Mouse (Mus musculus) bone marrow macrophage, adult 2 months (primary cell): Measurements from ENCODE around the gene Gpr171. TPM values are rescaled to one million over a fixed set of nuclear protein-coding genes. Genes with fewer than 3 reads are reported as not detected.

Source experiments
- H3K27ac ChIP-seq: 2 replicates; pipeline ENCODE4 v1.5.1; 2012; ENCODE audit warnings: low read depth, low read length; ENCODE audit not compliant: insufficient read depth
- H3K4me1 ChIP-seq: 2 replicates; pipeline ENCODE4 v1.6.1; 2012; ENCODE audit warnings: low read length; ENCODE audit not compliant: control insufficient read depth, insufficient read depth
- H3K4me3 ChIP-seq: 2 replicates; pipeline ENCODE4 v1.5.1; 2012; ENCODE audit warnings: mild to moderate bottlenecking, low read length, moderate library complexity; ENCODE audit not compliant: insufficient read depth
- CTCF ChIP-seq: IDR thresholded peaks from 2 replicates; pipeline ENCODE4 v1.5.1; 2012; ENCODE audit warnings: low read depth, mild to moderate bottlenecking, low read length, moderate library complexity
- POLR2A ChIP-seq: IDR thresholded peaks from 2 replicates; pipeline ENCODE4 v1.6.1; 2012; ENCODE audit warnings: mild to moderate bottlenecking, low read depth, low read length, borderline replicate concordance
- polyA plus RNA-seq: library from polyadenylated mRNA; stranded (reverse); fragments of >200 nt; gene quantifications from 2 replicates; pipeline ENCODE4 v1.2.4, GENCODE M21; 2012; ENCODE audit not compliant: missing spikeins, insufficient read depth, insufficient read length

Gene Gpr171
- polyA plus RNA-seq, 1 experiment: 0.98 TPM

DNA sequence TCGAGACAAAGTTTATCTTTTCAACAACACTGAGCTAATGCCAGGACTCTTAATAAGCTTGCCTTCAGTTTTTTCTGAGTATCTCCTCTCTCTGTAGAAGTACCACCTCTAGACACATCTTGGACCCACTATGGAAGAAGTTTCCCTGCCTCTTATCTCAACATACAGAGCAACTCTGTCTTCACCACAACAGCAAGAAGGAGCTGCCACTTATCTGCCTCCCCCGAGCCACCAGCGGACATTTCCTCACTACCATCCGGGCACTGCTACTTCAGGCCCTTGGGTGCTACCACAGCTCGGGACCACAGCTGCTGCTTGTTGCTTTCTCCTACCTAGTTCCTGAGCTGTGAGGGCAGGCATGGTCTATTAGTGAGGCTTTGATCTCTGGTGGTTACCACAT, 31.6 kb upstream of the Gpr171 start:
- Histone ChIP-seq H3K27ac (no peak overlapping the region), H3K4me3 (no peak overlapping the region), H3K4me1 (peaks cover 18% of the 10 kb centered on the region)
- TF ChIP-seq CTCF (no peak), POLR2A (no peak)

DNA sequence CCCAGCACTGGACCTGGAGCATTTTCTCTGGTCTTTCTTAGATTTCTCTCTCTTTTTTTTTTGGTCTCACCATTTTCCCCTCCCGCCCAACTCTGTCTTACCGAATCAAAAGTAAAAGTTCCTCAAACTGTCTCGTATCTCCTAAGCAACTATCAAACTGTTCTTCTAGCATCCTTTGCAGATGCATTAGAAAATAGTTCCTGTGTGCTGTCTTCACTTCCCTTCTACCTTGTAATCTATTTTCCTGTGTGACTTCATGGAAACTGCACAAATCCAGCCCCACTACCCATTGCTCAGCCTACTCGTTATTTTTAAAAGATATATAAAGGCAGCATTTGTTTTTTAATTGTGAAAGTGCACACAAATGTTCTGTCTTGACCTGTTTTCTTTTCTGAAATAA, 30.3 kb upstream of the Gpr171 start:
- peaks cover 23% of the 10 kb centered on the region for H3K4me1 ChIP-seq
- H3K4me3 ChIP-seq: no peak overlapping the region
- H3K27ac ChIP-seq: no peak overlapping the region
- TF ChIP-seq CTCF (no peak), POLR2A (no peak)

DNA sequence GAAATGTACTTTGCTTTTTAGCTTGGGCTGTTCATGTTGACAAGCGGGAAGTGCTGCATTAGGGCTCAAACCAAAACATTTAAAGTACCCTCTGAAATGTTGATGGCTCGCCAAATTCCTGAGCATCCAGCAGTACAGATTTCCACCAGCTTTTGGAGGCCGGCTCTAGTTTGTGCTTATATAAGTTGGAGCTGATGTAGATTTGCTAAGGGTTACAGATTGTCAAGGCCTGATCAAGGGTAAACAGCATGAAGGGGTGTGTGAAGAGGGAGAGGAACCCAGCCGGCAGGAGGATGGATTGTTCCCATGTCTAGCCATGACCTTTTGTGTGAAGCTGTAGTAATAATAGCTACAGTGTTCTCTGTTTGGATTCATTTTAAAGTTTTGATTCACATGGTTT, 29.5 kb upstream of the Gpr171 start:
- Histone ChIP-seq H3K4me3 (no peak overlapping the region), H3K27ac (peak overlapping the region; percentile 67; the same call in 1 of the 2 replicates), H3K4me1 (peaks cover 25% of the 10 kb centered on the region)
- TF ChIP-seq CTCF: no peak
- TF ChIP-seq POLR2A: no peak

DNA sequence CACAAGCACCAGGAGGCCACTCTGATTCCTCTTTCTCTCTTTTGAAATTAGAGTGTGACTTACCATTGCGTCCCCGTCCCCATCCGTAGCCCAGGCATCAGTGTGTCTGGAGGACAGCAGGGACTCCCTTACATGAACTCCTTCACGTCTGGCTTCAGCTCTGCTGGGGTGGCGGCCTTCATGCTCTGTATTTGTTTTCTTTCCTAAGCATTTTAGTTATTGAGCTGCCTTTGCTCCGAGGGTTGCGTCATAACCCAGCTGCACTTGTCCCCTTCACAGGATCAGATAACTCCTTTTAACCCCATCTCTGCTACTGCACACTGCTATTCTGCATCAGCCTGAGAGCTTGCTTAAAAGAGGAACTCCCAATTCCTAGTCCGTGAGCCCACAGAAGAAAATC, 28.8 kb upstream of the Gpr171 start:
- H3K4me1 ChIP-seq: peaks cover 29% of the 10 kb centered on the region
- peak overlapping the region; percentile 56 for H3K4me3 ChIP-seq
- TF ChIP-seq POLR2A: no peak
- TF ChIP-seq CTCF: no peak
- peak overlapping the region; percentile 67 for H3K27ac ChIP-seq

DNA sequence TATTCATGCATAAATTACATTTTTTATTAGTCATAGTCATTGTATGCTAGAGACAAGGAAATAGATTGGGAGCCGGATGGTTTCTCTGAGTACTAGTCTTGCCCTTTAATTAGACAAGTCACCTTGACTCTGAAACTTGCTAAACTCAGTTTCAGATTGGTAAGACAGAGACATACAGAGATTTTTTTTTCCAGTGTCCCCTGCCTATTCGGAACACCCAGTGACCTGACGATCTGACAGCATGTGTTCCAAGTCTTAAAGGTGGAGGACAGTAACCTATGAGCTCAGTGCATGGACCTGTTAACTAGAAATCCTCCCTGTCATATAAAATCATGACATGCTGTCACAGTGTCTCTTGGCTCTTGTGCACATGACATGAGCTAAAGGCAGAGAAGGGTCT, 27.9 kb upstream of the Gpr171 start:
- no peak overlapping the region for H3K4me3 ChIP-seq
- TF ChIP-seq POLR2A (no peak), CTCF (no peak)
- peaks cover 31% of the 10 kb centered on the region for H3K4me1 ChIP-seq
- H3K27ac ChIP-seq: no peak overlapping the region

DNA sequence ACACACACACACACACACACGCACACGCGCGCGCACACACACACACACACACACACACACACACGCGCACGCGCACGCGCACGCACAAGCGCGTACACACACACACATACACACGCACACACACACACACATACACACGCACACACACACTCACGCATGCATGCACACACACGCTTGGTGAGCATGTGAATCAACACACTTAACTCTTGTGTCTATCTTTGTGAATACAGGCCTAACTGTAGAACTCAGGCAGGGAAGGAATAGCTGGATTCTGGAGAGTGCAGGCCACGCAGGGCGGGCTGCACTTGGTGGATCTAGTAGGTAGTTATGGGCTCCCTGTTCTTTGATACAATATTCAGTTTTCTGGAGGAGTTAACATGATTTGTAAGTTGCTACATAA, 27.1 kb upstream of the Gpr171 start:
- Histone ChIP-seq H3K4me1 (peaks cover 31% of the 10 kb centered on the region), H3K4me3 (no peak overlapping the region), H3K27ac (no peak overlapping the region)
- TF ChIP-seq POLR2A: no peak
- no peak for TF ChIP-seq CTCF

DNA sequence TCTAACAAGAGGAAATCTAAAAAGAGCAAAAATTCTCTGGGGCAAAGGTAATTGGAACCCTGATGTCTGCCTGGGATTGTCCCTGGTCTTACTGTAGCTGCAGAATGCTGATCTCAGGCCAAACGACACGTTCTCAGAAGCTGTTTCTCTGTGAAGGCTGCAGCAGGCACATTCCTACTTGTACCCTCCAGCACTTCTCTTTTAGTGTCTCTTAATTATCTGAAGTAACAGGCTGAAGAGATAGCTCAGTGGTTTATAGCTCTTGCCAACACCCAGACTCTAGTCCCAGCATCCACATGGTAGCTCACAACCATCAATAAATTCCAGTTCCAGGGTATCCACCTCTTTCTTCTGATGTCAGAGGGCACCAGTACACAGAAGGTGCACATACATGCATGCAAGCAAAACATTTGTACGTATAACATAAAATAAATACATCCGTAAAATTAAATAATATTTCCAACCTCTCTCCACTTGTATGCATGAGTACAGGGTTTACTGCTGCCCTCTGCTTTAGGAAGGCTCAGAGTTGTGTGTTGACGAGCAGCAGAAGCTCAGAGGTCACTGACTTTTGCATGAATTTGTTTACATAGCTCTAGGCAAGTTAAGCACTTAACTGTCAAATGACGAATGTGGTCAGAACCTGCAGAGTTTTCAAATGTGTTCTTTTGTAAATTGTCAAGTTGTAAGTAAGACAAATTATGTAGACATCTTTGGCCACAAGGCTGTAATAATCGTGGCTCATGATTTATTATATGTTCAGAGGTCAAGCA, 24.3 kb upstream of the Gpr171 start:
- H3K4me3 ChIP-seq: no peak overlapping the region
- no peak overlapping the region for H3K27ac ChIP-seq
- TF ChIP-seq CTCF: no peak
- TF ChIP-seq POLR2A: no peak
- H3K4me1 ChIP-seq: peaks cover 27% of the 10 kb centered on the region

DNA sequence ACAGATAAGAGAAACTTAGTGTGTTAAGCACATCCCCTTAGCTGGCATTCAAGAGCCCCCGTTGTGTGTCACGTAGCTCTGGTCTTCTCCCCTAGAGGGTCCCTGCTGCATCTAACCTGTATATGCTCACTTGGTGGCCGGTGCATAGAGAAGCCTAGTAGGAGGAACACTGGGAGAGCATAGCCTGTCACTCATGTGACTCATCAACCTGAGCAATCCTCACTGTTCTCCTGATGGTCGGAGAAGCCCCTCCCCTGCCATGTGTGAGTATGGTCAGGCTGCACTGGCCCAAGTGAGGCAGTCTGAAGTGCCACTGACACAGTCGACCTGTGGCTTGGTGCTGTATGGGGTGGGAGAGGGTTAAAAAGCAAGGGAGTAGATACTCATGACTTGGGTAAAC, 23.4 kb upstream of the Gpr171 start:
- Histone ChIP-seq H3K27ac (no peak overlapping the region), H3K4me1 (peaks cover 20% of the 10 kb centered on the region), H3K4me3 (no peak overlapping the region)
- TF ChIP-seq POLR2A (no peak), CTCF (no peak)

DNA sequence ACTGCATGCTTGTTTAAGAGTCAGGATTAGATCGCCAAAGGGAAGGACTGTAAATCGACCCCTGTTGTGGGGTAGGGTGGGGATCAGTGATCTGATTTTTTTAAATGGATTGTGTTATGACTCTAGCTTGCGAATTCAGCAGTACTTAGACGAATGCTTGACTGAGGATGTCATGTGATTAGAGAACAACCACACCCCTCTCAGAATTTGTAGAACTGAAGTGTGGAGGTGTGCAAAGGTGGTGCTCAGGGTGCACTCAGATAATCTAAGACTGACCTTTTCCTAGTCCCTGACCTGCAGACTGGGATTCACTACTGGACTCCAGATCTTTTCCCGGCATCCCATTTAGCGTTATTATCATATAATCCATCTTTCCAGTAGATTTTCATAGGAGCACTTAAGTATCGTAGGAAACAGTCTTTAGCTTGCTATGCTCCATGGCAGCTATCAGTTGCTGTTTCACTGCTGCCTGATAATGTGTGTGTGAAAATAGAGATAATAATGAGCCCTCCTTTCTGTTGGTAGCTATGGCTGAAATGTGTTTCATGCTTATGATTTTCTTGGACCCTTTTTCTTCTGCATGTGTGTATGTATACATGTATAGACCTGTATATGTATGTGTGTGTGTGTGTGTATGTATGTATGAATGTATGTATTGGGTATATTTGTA, 20.3 kb upstream of the Gpr171 start:
- peaks cover 27% of the 10 kb centered on the region for H3K4me1 ChIP-seq

DNA sequence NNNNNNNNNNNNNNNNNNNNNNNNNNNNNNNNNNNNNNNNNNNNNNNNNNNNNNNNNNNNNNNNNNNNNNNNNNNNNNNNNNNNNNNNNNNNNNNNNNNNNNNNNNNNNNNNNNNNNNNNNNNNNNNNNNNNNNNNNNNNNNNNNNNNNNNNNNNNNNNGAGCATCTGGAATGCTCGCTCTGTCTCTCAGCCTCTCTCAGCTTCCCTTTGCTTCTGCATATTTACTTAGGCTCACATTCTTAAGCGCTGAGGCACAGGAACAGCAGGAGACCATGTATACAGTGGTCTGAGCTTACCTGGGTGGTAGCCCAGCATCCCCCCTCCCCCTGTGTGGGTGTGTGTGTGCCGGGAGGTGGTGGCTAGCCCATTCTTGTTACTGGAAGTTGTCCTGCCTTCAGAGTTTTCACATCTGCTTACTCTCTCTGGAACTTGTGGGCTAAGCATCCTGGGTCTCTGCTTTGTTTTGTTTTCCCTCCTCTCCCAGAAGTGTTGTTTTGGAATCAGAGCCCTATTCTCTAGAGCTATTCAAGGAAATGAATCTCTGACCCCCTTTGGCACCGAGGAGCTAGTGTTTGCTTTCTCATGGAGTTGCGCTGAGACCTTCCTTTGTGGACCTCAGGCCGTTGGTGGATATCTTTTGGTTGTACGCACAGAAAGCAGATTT, 19.6 kb upstream of the Gpr171 start:
- H3K4me3 ChIP-seq: no peak overlapping the region
- TF ChIP-seq CTCF (no peak), POLR2A (no peak)
- peaks cover 26% of the 10 kb centered on the region for H3K4me1 ChIP-seq
- H3K27ac ChIP-seq: no peak overlapping the region

More for the DNA sequence above, 20.3 kb upstream of the Gpr171 start:
- no peak overlapping the region for H3K4me3 ChIP-seq
- no peak overlapping the region for H3K27ac ChIP-seq
- TF ChIP-seq CTCF: no peak
